Mouse (Mus musculus): ENCODE data around the gene Hhat.

DNA sequence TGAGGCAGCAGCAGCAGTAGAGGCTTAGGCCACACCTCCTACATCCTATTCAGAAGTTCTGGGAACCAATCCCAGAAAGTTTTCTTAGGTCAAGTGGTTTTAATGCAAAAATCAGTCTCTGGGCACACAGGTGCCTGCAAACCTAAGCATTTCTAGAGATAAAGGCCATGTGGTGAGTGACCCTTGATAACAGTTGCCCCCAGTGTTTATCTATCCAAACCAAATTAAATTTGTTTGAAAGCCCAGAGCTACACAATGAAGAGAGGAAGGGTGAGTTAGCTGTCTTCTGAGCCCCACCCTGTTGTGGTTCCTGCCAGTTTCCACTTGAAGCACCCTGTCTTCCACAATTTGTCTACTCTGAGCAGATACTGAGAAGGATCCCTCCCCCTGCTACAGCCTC, 109.4 kb downstream of the Hhat start:
- TF ChIP-seq CTCF (IDR thresholded peaks at IDR 0.05; ENCODE audit: insufficient read depth, low read depth, low read length) (no peak), POLR2A (IDR thresholded peaks at IDR 0.05; ENCODE audit: insufficient read depth, low read depth, low read length) (no peak)

Measured in olfactory bulb, adult 2 months (tissue).